ENCODE assay signal across 12 mouse cellular contexts in genomic region chrX:99568244-99568643, GRCm38 (mm10).
DNase-seq lines count a peak whose midpoint lies in the region; ATAC-seq and TF ChIP-seq lines count a peak whose summit lies in the region.
"Had no signal": no experiment of that assay in that cellular context is flagged by ENCODE, and none has a peak within 500 bp of the region (broad histone marks: within the 10 kb centered on the region; RNA-seq: fewer than 3 reads in every experiment).

No protein-coding gene starts in this region.

- H3K4me1 ChIP-seq in midbrain, embryonic 10.5 days = peaks cover 28% of the 10 kb centered on the region
- H3K4me1 ChIP-seq in midbrain, postnatal 0 days (ENCODE audit: insufficient read depth, low read length) = no peaks in the 10 kb centered on the region
- H3K4me1 ChIP-seq in intestine, embryonic 16.5 days (ENCODE audit: control insufficient read depth, insufficient read depth, low read length) = 0 out of 2 replicates have a peak, but pooled peaks cover 3% of the 10 kb centered on the region
- H3K4me1 ChIP-seq in neural tube, embryonic 15.5 days = peaks cover 10% of the 10 kb centered on the region
- H3K4me1 ChIP-seq in thymus, adult 2 months (replicated peaks; ENCODE audit: control insufficient read depth, insufficient read depth, low read length) = no peaks in the 10 kb centered on the region

- 20% methylated on average over 10 of the region's 10 CpGs for WGBS in midbrain, embryonic 10.5 days
- WGBS in midbrain, postnatal 0 days = 29% methylated on average over 9 of the region's 10 CpGs
- WGBS in intestine, embryonic 16.5 days = 16% methylated on average over 10 of the region's 10 CpGs
- WGBS in neural tube, embryonic 15.5 days = 30% methylated on average over 10 of the region's 10 CpGs
- WGBS in thymus, adult 2 months = 49% methylated on average over 9 of the region's 10 CpGs

- H3K4me3 ChIP-seq in midbrain, embryonic 10.5 days = no peak overlapping the region
- no peak overlapping the region for H3K4me3 ChIP-seq in midbrain, postnatal 0 days (ENCODE audit: low read depth, low read length)
- no peak overlapping the region for H3K4me3 ChIP-seq in intestine, embryonic 16.5 days (ENCODE audit: low read length)
- no peak overlapping the region for H3K4me3 ChIP-seq in neural tube, embryonic 15.5 days (replicated peaks)
- no peak overlapping the region for H3K4me3 ChIP-seq in thymus, adult 2 months (ENCODE audit: control insufficient read depth, insufficient read depth, low read length)
- H3K4me3 ChIP-seq: left cerebral cortex, adult 2 months had no signal

- TF ChIP-seq CTCF in midbrain, postnatal 0 days (IDR thresholded peaks at IDR 0.05) = no peak
- no peak for TF ChIP-seq CTCF in thymus, adult 2 months (IDR thresholded peaks at IDR 0.05; ENCODE audit: borderline replicate concordance, control insufficient read depth, extremely low read depth, insufficient read depth, low read length, poor library complexity)

- no peak for DNase-seq in frontal cortex, postnatal 14 days (ENCODE audit: low spot score in 2 of 2)
- no peak for DNase-seq in midbrain, embryonic 10.5 days (ENCODE audit: low spot score)
- no peak for DNase-seq in midbrain, postnatal 0 days (ENCODE audit: low spot score)
- DNase-seq in thymus, adult 2 months = no peak
- DNase-seq in liver = no peak
- DNase-seq: cerebellum, adult 2 months had no signal

- no peak overlapping the region for H3K9ac ChIP-seq in midbrain, postnatal 0 days (replicated peaks; ENCODE audit: low read length, poor library complexity, severe bottlenecking)
- no peak overlapping the region for H3K9ac ChIP-seq in intestine, embryonic 16.5 days (ENCODE audit: low read depth, low read length)
- H3K9ac ChIP-seq in neural tube, embryonic 15.5 days (replicated peaks) = no peak overlapping the region

- no peaks in the 10 kb centered on the region for H3K36me3 ChIP-seq in midbrain, embryonic 10.5 days
- no peaks in the 10 kb centered on the region for H3K36me3 ChIP-seq in midbrain, postnatal 0 days (ENCODE audit: insufficient read depth, low read length)
- no peaks in the 10 kb centered on the region for H3K36me3 ChIP-seq in intestine, embryonic 16.5 days (ENCODE audit: control insufficient read depth, insufficient read depth, low read length)
- H3K36me3 ChIP-seq in neural tube, embryonic 15.5 days = no peaks in the 10 kb centered on the region
- H3K36me3 ChIP-seq in thymus, adult 2 months (ENCODE audit: control insufficient read depth, insufficient read depth, low read length) = no peaks in the 10 kb centered on the region
- H3K36me3 ChIP-seq: G1E had no signal

- no peaks in the 10 kb centered on the region for H3K9me3 ChIP-seq in midbrain, embryonic 10.5 days (replicated peaks)
- H3K9me3 ChIP-seq in midbrain, postnatal 0 days (ENCODE audit: low read length) = no peaks in the 10 kb centered on the region
- no peaks in the 10 kb centered on the region for H3K9me3 ChIP-seq in intestine, embryonic 16.5 days (ENCODE audit: control insufficient read depth, low read length)
- no peaks in the 10 kb centered on the region for H3K9me3 ChIP-seq in neural tube, embryonic 15.5 days (replicated peaks)
- H3K9me3 ChIP-seq: G1E had no signal

- no peak overlapping the region; the same call in 1 of the 2 replicates for H3K4me2 ChIP-seq in midbrain, postnatal 0 days (ENCODE audit: low read depth, low read length, poor library complexity, severe bottlenecking)
- H3K4me2 ChIP-seq in intestine, embryonic 16.5 days (ENCODE audit: low read depth, low read length) = no peak overlapping the region
- H3K4me2 ChIP-seq in neural tube, embryonic 15.5 days = peak overlapping the region; percentile 45

- peak overlapping the region; percentile 79 for H3K27ac ChIP-seq in midbrain, embryonic 10.5 days (replicated peaks)
- no peak overlapping the region for H3K27ac ChIP-seq in midbrain, postnatal 0 days (ENCODE audit: low read depth, low read length)
- H3K27ac ChIP-seq in intestine, embryonic 16.5 days (ENCODE audit: low read length) = peak overlapping the region; percentile 4; the same call in 1 of the 2 replicates
- no peak overlapping the region for H3K27ac ChIP-seq in neural tube, embryonic 15.5 days (replicated peaks)
- no peak overlapping the region for H3K27ac ChIP-seq in thymus, adult 2 months (ENCODE audit: control insufficient read depth, insufficient read depth, low read length)
- H3K27ac ChIP-seq: left cerebral cortex, adult 2 months; macrophage had no signal

- peaks cover 100% of the 10 kb centered on the region for H3K27me3 ChIP-seq in midbrain, embryonic 10.5 days (ENCODE audit: low read depth, poor library complexity, severe bottlenecking)
- H3K27me3 ChIP-seq in midbrain, postnatal 0 days (ENCODE audit: insufficient read depth, low read length) = peaks cover 26% of the 10 kb centered on the region; the same call in 1 of the 2 replicates
- H3K27me3 ChIP-seq in intestine, embryonic 16.5 days (replicated peaks; ENCODE audit: control insufficient read depth, insufficient read depth, low read length) = peaks cover 5% of the 10 kb centered on the region
- H3K27me3 ChIP-seq in neural tube, embryonic 15.5 days (replicated peaks) = peaks cover 63% of the 10 kb centered on the region
- no peaks in the 10 kb centered on the region for H3K27me3 ChIP-seq in thymus, adult 2 months (ENCODE audit: control insufficient read depth, insufficient read depth, low read length)

- TF ChIP-seq POLR2A in thymus, adult 2 months (IDR thresholded peaks at IDR 0.05; ENCODE audit: control insufficient read depth, extremely low read depth, insufficient read depth, low read length, poor library complexity) = no peak

- peak; percentile 59 for ATAC-seq in frontal cortex, adult (ENCODE audit: low TSS enrichment)
- no peak for ATAC-seq in midbrain, postnatal 0 days (ENCODE audit: low FRiP score)
- ATAC-seq in intestine, embryonic 16.5 days = peak; percentile 44; the same call in 1 of the 2 replicates
- ATAC-seq in neural tube, embryonic 15.5 days (ENCODE audit: low FRiP score) = peak; percentile 63; the same call in 1 of the 2 replicates

Comparison
In these comparisons a context has a peak if more than half of its experiments do, and no peak if none do; other contexts are left out.
1. H3K27ac ChIP-seq: peak in midbrain, embryonic 10.5 days (single experiment) and intestine, embryonic 16.5 days (single experiment); none in midbrain, postnatal 0 days (single experiment), neural tube, embryonic 15.5 days (single experiment) and thymus, adult 2 months (single experiment).